Mouse (Mus musculus) bone marrow, adult 2 months (tissue): Measurements from ENCODE around the gene Rpl34.

Experiments
- CTCF ChIP-seq: fragments of 200-500 bp; IDR thresholded peaks from 2 replicates; pipeline ENCODE4 v1.5.1; 2011; ENCODE audit warnings: low read length, control low read depth; ENCODE audit not compliant: control insufficient read depth, insufficient read depth
- POLR2A ChIP-seq: fragments of 200-500 bp; IDR thresholded peaks from 2 replicates; pipeline ENCODE4 v1.6.1; 2011; ENCODE audit warnings: low read depth, mild to moderate bottlenecking, control low read depth, low read length, borderline replicate concordance; ENCODE audit not compliant: control insufficient read depth

- TF ChIP-seq CTCF: no peak
- TF ChIP-seq POLR2A: no peak
These were observed 43.1 kb downstream of the Rpl34 start for GRCm38 (mm10) chr3:130687051-130687450.
